Mouse (Mus musculus) embryo, embryonic 10.5 days (tissue): ENCODE data around the gene 9630041A04Rik.

ENCODE experiments used
- DNase-seq: peaks from one replicate; pipeline ENCODE4 v3.0.0-alpha.2; 2015; ENCODE audit warnings: low spot score

Gene 9630041A04Rik

GRCm38 (mm10) chr9:101918771-101919170 is 57.1 kb downstream of the 9630041A04Rik start:
- DNase-seq, result no peak

- DNase-seq, result no peak
Observed at GRCm38 (mm10) chr9:101919324-101919723, 57.7 kb downstream of the 9630041A04Rik start.

- DNase-seq, result no peak
Observed at GRCm38 (mm10) chr9:101922846-101923245, 61.2 kb downstream of the 9630041A04Rik start.

- DNase-seq, result no peak
Observed at GRCm38 (mm10) chr9:101924829-101925228, 63.2 kb downstream of the 9630041A04Rik start.

- no peak for DNase-seq
Observed at GRCm38 (mm10) chr9:101933946-101934573, 72.4 kb downstream of the 9630041A04Rik start.

GRCm38 (mm10) chr9:101934887-101935286 is 73.2 kb downstream of the 9630041A04Rik start:
- DNase-seq, result peak; percentile 8

- no peak for DNase-seq
Observed at GRCm38 (mm10) chr9:101938066-101938465, 76.4 kb downstream of the 9630041A04Rik start.

GRCm38 (mm10) chr9:101939006-101939405 is 77.4 kb downstream of the 9630041A04Rik start:
- DNase-seq, result no peak

- DNase-seq, result no peak
Observed at GRCm38 (mm10) chr9:101940182-101940581, 78.5 kb downstream of the 9630041A04Rik start.

- no peak for DNase-seq
Observed at GRCm38 (mm10) chr9:101942058-101942669, 80.5 kb downstream of the 9630041A04Rik start.

GRCm38 (mm10) chr9:101945326-101945725 is 83.7 kb downstream of the 9630041A04Rik start:
- no peak for DNase-seq

- no peak for DNase-seq
Observed at GRCm38 (mm10) chr9:101945814-101946213, 84.2 kb downstream of the 9630041A04Rik start.

- no peak for DNase-seq
Observed at GRCm38 (mm10) chr9:101950101-101950500, 88.5 kb downstream of the 9630041A04Rik start.

GRCm38 (mm10) chr9:101954529-101954928 is 92.9 kb downstream of the 9630041A04Rik start:
- DNase-seq, result no peak

- DNase-seq, result no peak
Observed at GRCm38 (mm10) chr9:101956228-101956627, 94.6 kb downstream of the 9630041A04Rik start.

GRCm38 (mm10) chr9:101971806-101972205 is 110.2 kb downstream of the 9630041A04Rik start:
- DNase-seq, result no peak

- DNase-seq, result no peak
Observed at GRCm38 (mm10) chr9:101972314-101972713, 110.7 kb downstream of the 9630041A04Rik start.

GRCm38 (mm10) chr9:101976884-101977465 is 115.3 kb downstream of the 9630041A04Rik start:
- no peak for DNase-seq

GRCm38 (mm10) chr9:101981161-101981560 is 119.5 kb downstream of the 9630041A04Rik start:
- no peak for DNase-seq

- no peak for DNase-seq
Observed at GRCm38 (mm10) chr9:101982378-101982777, 120.7 kb downstream of the 9630041A04Rik start.

GRCm38 (mm10) chr9:101986910-101987309 is 125.3 kb downstream of the 9630041A04Rik start:
- DNase-seq, result no peak

- DNase-seq, result no peak
Observed at GRCm38 (mm10) chr9:101990032-101990431, 128.4 kb downstream of the 9630041A04Rik start.

GRCm38 (mm10) chr9:101990836-101991235 is 129.2 kb downstream of the 9630041A04Rik start:
- no peak for DNase-seq
